Mouse (Mus musculus) olfactory bulb, adult 2 months (tissue): ENCODE measurements at regions not wholly inside any gene's neighbourhood (a gene's known extent, or its start where the extent isn't known, plus 50 kb on each side); places are given as distances from the start of the nearest gene placed in this dataset.

Source experiments
- CTCF ChIP-seq: fragments of 200-500 bp; IDR thresholded peaks from 2 replicates; pipeline ENCODE4 v1.5.1; 2012; ENCODE audit warnings: low read depth, mild to moderate bottlenecking, low read length, moderate library complexity; ENCODE audit not compliant: insufficient read depth
- POLR2A ChIP-seq: fragments of 200-500 bp; IDR thresholded peaks from 2 replicates; pipeline ENCODE4 v1.6.1; 2012; ENCODE audit warnings: mild to moderate bottlenecking, low read depth, low read length, moderate library complexity; ENCODE audit not compliant: insufficient read depth

DNA sequence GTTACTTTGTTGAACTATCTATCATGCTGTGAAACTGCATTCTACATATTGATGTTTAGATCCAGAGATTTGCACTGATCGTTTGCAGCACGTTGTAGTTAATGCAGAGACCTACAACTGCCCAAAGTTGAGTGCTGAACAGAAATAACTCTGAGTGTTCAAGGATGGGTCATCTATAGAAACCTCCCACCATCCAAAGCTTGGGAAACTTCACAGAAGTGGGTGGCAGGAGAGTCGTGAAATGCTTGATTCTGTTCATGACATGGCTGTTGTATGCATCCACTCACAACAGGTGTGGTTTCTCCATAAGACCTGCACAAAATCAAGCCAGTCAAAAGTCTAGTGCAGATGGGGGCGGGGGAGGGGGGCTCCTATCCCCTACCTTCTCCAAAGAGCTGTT is 102.8 kb upstream of the Otud7a start:
- TF ChIP-seq CTCF (no peak), POLR2A (no peak)
